Mouse (Mus musculus): ENCODE data around the gene Serpinb9b.

Gene Serpinb9b

GRCm38 (mm10) chr13:33047234-33047633 is 20.0 kb downstream of the Serpinb9b start:
- DNase-seq = no peak

GRCm38 (mm10) chr13:33048187-33048586 is 21.0 kb downstream of the Serpinb9b start:
- no peak for DNase-seq

GRCm38 (mm10) chr13:33051697-33052096 is 24.5 kb downstream of the Serpinb9b start:
- DNase-seq = no peak

GRCm38 (mm10) chr13:33063048-33063447 is 35.8 kb downstream of the Serpinb9b start:
- DNase-seq = no peak

GRCm38 (mm10) chr13:33067387-33067977 is 40.3 kb downstream of the Serpinb9b start:
- no peak for DNase-seq

- DNase-seq = no peak
Measured at GRCm38 (mm10) chr13:33068164-33068563, 40.9 kb downstream of the Serpinb9b start.

- no peak for DNase-seq
Measured at GRCm38 (mm10) chr13:33071776-33072175, 44.6 kb downstream of the Serpinb9b start.

- DNase-seq = peak; percentile 51
Measured at GRCm38 (mm10) chr13:33074029-33074428, 46.8 kb downstream of the Serpinb9b start.

- no peak for DNase-seq
Measured at GRCm38 (mm10) chr13:33076247-33076646, 49.0 kb downstream of the Serpinb9b start.

GRCm38 (mm10) chr13:33077026-33077685 is 49.9 kb downstream of the Serpinb9b start:
- no peak for DNase-seq

- DNase-seq = no peak
Measured at GRCm38 (mm10) chr13:33078056-33078705, 51.0 kb downstream of the Serpinb9b start, which contains the start of gene Serpinb1b. TSS of gene Serpinb1b (plus strand) at chr13:33078575.

- DNase-seq = peak; percentile 53
Measured at GRCm38 (mm10) chr13:33079391-33079790, 52.2 kb downstream of the Serpinb9b start.

GRCm38 (mm10) chr13:33080356-33080755 is 53.1 kb downstream of the Serpinb9b start:
- peak; percentile 31 for DNase-seq

GRCm38 (mm10) chr13:33083834-33084233 is 56.6 kb downstream of the Serpinb9b start:
- DNase-seq = no peak

GRCm38 (mm10) chr13:33084975-33085694 is 57.9 kb downstream of the Serpinb9b start:
- no peak for DNase-seq

GRCm38 (mm10) chr13:33085695-33086432 is 58.6 kb downstream of the Serpinb9b start:
- peak; percentile 28 for DNase-seq

- DNase-seq = no peak
Measured at GRCm38 (mm10) chr13:33089566-33089965, 62.4 kb downstream of the Serpinb9b start.

GRCm38 (mm10) chr13:33090546-33090945 is 63.3 kb downstream of the Serpinb9b start:
- no peak for DNase-seq

- no peak for DNase-seq
Measured at GRCm38 (mm10) chr13:33091306-33091705, 64.1 kb downstream of the Serpinb9b start.
